Mouse (Mus musculus) left cerebral cortex, postnatal 4 days (tissue): ENCODE results near the gene Odf3b. TPM values are rescaled to one million over a fixed set of nuclear protein-coding genes. Genes with fewer than 3 reads are reported as not detected.

Experiments used
- DNase-seq: peaks from one replicate; pipeline ENCODE4 v3.0.0-alpha.2; 2022
- intact Hi-C: fragments of 180-260 bp; cut with DNase I; formaldehyde crosslinking; loops from one replicate; pipeline ENCODE4 v1.15.1; 2025
- total RNA-seq, 2 experiments: library from RNA; stranded (reverse); gene quantifications; 2 replicates each; pipeline ENCODE4 v1.2.3; 2021

Gene Odf3b
- total RNA-seq: 1 to 10 TPM; 1.8 to 1.9 TPM

DNA sequence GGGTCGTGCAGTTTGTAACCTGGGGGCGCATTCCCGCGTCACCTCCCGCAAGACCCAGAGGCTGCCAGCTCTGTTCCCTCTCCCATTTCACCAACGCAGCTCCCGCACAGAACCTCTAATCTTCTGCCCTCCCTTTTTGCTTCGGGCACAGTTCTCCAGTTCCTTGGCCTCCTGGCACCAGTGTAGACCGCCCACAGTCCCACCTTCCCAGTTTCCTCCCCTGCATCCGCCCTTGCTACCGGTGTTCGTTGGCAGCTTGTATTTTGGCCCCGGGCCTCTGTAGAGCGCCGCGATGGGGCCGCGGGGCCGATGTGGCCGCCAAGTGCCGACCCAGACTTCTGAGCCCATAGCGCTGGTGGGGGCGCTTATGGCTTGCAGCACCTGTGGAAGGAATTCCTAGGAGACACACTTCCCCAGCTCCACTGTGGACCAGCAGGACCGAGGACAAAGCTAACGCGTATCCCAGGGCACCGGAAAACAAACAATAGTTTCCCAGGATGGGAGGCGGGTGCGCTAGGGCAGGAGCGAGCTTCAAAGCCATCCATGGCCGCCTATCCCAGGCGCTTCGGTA is at the start of gene Odf3b:
TSS of gene Odf3b (minus strand) at position 452 of the 571 bp plus-strand sequence.
- DNase-seq: no peak
- intact Hi-C loops: no loop called here

DNA sequence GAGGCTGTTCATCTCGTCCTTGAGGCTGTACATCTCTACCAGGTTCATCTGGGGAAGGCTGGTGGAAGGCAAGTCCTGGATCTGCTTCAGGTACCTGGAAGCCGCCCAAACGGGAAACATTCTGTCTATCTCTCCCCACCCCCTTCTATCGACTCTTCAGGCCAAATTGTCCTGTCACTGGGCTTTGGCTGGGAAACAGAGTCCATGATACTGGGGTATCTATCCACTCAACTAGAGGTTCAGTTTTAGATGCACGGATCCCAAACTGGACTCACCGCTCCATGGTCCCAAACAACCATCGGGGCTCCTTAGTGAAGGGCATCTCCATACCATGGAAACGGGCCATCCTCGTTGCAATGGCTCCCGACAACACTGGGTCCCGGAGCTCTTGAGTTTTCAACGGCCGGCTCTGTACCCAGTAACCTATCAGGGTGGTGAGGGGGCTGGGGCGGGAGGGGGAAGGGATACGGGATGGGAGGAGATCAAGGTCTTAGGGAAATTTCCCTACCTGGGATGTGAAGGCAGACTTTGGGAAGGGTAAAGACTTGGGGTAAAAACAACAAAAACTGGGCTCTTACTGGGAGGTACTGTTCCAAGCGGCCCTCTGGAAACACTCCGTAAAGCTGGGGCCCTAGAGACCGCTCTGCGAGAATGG is 49.2 kb upstream of the Odf3b start:
- intact Hi-C loops: no loop called here
- no peak for DNase-seq

DNA sequence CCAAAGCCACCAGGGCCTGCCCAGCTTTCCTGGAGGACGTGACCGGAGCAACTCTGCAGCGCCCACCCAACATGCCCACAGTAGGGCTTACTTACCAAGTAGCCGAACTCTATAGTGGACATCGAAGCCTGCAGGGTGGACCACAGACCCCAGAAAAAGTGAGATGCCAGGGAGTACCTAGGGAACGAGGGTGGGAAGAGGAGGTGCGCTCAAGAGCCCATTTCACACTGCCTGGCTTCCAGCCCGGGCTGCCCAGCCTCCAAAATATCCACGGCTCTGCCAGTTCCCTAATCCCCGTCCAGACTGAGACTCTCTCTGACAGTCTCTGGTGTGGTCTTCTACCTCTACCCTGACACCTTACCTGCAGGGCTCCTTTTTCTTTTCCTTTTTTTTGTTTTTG is 47.6 kb upstream of the Odf3b start:
- intact Hi-C loops: no loop called here
- no peak for DNase-seq

DNA sequence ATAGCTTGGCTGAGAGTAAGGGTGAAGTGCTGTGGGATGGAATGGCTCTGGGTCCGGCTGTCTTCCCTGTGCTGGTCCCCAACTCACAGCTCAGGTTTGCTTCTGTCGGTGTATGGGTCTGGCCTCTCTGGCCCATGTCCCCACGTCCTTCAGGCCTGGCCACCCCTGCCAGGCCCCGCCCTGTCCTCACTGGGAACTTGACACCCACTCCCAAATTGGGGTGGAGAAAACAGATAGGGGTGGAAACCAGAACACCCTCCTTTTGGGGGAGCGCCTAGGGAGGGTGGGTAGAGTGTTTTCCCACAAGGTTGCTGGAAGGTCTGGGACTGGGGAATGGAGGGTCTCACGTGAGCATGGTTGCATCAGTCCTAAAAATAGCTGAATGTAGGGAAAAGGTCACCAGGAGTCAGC is 46.6 kb upstream of the Odf3b start, which contains the start of gene Cpt1b:
TSS of gene Cpt1b (minus strand) at position 153 of the 411 bp plus-strand sequence.
- intact Hi-C loops: no loop called here
- DNase-seq: no peak

DNA sequence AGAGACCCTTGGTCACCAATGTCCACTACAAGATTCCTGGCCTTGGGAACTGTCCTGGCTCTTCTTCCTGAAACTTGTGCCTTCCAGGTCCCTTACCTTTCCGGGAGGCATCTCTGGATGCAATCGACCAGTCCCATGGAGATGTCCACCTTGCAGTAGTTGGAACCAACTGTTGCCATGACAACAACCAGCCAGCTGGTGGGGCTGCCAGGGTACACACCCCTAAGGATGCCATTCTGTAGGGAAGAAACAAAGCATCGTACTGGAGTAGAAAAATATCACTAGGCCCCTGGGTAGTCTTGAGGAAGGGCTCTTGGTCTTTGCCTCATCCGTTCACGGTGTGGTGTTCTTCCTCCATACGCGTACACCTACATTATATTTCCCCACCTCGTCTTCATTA is 45.5 kb upstream of the Odf3b start:
- intact Hi-C loops: no loop called here
- DNase-seq: no peak

DNA sequence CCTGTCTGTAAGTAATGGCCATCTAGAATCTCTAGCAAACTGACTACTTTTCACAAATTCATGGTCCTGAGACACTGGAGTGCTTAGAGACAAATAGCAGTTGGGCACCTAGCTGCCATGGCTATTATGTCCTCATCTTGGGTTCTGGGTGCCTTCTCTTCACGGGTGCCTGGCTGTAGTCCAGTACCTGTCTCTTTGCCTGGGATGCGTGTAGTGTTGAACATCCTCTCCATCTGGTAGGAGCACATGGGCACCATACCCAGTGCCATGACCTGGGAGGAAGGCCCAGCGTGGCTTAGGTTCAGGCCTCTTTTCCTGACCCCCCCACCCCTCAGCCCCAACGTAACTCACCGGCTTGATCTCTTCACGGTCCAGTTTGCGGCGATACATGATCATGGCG is 42.9 kb upstream of the Odf3b start:
- DNase-seq: no peak
- intact Hi-C loops: no loop called here

DNA sequence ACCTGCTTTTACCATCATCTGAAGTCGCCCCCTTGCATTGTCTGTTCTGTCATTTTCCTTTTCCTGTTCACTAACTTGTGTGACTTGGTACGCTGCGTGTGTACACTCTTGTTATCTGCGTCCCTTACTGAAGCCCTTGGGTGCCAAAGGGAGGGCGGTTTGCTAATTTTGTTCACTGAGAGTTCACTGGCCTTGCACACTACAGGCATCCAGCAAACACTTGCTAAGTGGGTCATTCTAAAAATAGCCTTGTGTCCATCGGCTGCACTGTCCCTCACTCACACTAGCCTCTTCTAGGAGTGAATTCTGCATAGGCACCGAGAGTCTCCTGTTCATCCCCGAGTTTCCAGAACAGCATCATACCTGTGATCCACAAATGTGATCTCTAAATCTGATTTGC is 36.2 kb upstream of the Odf3b start:
- no peak for DNase-seq
- intact Hi-C loops: no loop called here

DNA sequence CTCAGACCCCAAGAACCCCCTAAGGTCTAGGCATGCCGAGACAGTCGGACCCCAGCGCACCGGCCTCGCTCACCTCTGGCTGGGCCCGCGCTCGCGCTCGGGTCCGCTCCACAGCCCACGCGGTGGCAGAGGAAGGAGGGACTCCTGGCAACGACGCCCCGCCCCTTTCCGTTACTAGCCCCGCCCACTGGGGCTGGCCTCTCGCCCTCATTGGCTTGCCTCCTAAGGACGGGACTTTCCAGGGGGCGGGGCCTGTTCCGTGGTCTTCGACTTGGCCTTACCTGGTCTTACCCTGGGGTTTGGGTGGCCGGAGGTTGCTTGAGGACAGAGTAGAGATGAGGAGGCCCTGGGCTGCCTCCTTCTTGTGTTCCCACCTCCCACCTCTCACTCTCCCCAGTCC is 31.0 kb upstream of the Odf3b start, which contains the start of gene Syce3:
TSS of gene Syce3 (minus strand) at position 386 of the 400 bp plus-strand sequence.
- DNase-seq: no peak
- intact Hi-C loops: no loop called here

DNA sequence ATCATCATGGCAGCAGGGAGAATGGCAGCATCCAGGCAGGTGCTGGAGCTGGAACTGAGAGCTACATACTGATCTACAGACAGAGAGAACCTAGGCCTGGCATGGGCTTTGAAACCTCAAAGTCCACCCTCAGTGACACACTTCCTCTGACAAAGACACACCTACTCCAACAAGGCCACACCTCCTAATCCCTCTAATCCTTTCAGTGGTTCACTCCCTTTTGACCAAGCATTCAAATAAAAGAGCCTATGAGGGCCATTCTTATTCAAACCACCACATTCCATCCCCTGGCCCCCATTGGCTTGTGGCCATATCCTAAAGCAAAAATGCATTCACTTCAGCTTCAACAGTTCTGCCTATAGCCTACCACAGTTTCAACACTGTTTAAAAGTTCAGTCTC is 27.6 kb upstream of the Odf3b start:
- DNase-seq: no peak
- intact Hi-C loops: no loop called here

DNA sequence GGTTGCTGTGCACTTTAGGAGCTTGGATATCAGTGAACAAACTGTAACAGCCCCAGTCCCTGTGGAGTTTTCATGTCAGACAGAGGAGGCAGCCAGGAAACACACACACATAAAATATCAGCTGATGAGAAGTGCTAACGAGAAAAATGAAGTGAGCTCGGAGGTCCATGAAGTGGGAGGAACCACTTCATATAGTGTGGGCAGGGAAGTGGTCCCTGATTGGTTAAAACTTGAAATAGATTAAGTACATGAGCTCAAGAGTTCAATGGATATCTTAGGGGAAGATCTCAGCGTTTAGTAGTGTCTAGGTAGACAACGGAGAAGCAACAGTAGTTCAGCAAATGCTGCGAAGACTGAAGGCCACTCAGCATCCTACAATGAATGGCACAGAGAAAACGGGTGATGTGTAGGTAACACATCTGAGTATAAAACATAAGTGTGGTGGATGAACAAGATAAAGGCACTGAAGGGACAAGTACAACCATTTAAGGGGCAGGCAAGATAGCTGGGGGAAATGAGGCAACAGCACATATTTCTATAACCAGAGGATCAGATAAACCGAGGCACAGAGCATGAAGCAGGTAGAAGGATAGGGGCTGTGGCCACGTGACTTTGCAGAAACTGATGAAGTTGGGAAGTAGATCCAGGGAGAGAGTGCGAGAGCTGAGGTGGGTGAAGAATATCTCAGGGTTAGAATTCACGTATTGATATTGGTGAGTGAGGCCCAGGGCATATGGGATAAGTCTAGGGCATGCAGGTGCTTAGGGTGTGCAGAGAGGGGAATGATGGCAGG is 25.9 kb upstream of the Odf3b start:
- DNase-seq: no peak
- intact Hi-C loops: no loop called here

DNA sequence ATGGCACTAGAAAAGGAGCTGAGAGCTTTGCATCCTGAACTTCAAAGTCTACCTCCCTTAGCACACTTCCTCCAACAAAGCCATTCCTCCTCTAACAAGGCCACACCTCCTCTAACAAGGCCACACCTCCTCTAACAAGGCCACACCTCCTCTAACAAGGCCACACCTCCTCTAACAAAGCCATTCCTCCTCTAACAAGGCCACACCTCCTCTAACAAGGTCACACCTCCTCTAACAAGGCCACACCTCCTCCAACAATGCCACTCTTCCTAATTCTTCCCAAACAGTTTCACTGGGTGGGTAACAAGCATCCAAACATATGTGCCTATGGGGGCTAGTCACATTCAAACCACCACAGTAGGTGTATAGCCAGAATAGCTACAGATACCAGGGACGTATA is 23.4 kb upstream of the Odf3b start:
- DNase-seq: no peak
- intact Hi-C loops: no loop called here

DNA sequence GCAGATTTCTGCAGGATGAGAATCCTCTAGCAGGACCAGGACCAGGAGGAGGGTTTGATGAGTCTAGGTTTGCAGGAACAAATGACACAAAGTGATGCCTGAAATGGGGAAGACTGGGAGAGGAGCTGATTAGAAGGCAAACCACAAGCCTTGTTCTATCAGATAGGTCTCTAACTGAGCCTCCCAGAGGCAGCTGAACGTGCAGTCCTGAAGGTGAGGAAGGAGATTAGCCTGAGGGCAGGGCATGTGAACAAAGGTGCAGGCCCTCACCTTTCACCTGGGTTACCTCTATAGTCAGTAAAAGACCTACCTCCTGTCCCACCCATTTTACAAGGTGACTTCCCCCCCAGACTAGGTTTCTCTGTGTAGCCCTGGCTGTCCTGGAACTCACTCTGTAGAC is 20.6 kb upstream of the Odf3b start:
- DNase-seq: no peak
- intact Hi-C loops: no loop called here

DNA sequence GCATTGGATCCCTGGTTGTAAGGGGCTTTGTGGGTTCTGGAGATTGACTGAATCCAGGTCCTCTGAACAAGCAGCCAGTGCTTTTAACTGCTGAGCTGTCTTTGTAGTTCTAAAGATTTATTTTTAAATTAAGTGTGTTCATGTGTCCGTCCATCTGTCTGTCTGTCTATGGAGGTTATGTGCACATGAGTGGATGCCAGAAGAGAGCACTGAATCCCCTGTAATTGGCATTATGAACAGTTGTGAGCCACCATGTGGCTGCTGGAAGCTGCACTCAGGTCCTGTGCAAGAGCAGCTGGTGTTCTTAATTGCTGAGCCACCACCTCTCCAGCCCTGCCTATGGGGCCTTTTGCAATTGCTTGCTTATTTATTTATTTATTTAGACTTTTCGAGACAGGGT is 19.1 kb upstream of the Odf3b start:
- peak; percentile 46 for DNase-seq
- intact Hi-C loops: no loop called here

DNA sequence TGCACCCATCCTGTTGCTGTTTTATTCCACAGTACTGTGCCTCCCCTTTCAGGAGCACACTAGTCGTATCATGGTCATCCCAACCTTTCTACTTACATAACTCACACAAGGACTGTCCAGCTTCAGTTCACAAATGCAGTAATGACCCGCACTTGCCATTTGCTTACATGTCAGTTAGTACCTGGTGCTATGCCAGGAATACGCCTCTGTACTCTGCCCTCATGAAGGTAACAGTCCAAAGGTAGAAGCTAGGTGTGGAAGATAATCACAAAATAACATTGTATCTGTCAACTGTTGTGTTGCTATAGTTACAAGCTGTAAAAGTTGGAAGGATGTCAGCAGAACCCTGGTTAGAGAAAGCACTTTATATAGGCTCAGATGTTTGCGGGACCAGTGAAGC is 17.8 kb upstream of the Odf3b start:
- DNase-seq: no peak
- intact Hi-C loops: no loop called here

DNA sequence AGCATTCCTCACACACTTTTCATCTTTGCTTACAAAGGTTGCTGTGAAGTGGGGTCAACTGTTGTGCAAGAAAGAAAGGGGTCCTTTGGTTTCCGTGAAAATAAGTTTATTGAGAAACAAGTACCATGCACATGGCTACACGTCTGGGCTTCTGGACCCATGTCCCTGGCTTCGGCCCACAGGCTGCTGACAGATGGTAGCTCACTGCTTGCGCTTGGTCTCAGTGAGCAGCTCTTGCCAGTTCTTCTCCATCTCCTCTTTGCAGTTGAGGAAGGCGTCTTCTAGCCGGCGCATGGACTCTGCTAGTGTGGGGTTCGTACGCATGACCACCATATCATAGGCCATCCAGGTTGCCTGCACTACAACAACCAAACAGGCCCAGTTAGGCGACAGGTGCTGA is 11.0 kb upstream of the Odf3b start:
- no peak for DNase-seq
- intact Hi-C loops: no loop called here

DNA sequence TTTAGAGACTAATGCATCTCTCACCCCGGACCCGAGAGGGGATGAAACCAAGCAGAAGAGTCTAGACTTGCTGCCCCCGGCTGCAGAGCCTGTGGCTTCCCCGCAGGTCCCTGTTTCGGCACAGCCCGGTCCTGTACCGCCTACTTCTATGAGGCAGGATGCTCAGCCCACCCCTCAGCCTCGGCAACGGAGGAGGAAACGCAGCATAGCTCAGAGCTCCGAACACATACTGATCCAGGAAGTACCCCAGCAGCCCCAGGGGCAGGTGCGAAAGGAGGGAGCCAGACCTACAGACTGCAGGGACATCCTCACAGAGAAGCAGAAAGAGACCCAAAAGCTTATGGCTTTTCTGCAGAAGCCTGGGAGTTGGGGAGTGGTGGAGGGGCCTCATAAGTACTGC is 8.0 kb upstream of the Odf3b start:
- DNase-seq: no peak
- intact Hi-C loops: no loop called here

DNA sequence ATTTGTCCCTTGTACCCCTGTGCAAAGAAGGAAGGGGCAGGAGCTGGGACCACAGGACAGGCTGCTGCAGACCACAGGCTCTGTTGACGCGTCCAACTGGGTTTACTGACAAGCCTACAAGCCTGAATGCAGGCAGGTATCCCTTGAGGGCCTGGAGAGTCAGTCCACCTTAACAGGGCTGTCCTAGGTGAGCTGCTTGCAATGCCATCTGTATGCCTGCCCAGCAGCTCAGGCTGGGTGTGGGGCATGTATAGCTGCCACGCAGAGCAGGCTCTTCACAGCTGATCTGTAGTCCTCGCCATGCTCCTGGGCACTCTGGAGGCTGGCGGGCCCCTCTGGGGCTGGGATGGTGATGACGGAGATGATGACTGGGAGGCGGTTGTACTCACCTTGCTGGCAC is 5.5 kb upstream of the Odf3b start, which contains the start of gene Klhdc7b:
TSS of gene Klhdc7b (plus strand) at position 301 of the 400 bp plus-strand sequence.
- intact Hi-C loops: no loop called here
- no peak for DNase-seq

DNA sequence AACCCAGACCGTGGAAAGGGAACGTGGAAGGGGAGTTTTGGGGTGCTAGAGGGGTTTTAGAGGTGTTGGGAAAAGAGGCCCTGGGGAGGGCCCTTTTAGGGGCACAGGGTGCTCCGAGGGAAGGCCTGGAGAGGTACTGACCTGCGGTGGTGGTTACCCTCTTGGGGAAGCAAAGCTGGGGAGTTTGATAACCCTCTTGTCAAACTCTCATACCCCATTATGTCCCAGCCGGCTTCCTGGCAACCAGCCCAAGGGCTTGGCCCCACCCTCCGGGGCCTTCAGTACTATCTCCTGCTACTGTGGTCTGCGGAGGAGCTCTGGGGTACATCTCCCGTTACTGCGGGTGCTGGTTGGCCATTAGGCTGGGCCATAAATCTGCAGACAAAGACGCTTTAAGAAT is 347 bp upstream of the Odf3b start:
- intact Hi-C loops: no loop called here
- DNase-seq: peak; percentile 53

DNA sequence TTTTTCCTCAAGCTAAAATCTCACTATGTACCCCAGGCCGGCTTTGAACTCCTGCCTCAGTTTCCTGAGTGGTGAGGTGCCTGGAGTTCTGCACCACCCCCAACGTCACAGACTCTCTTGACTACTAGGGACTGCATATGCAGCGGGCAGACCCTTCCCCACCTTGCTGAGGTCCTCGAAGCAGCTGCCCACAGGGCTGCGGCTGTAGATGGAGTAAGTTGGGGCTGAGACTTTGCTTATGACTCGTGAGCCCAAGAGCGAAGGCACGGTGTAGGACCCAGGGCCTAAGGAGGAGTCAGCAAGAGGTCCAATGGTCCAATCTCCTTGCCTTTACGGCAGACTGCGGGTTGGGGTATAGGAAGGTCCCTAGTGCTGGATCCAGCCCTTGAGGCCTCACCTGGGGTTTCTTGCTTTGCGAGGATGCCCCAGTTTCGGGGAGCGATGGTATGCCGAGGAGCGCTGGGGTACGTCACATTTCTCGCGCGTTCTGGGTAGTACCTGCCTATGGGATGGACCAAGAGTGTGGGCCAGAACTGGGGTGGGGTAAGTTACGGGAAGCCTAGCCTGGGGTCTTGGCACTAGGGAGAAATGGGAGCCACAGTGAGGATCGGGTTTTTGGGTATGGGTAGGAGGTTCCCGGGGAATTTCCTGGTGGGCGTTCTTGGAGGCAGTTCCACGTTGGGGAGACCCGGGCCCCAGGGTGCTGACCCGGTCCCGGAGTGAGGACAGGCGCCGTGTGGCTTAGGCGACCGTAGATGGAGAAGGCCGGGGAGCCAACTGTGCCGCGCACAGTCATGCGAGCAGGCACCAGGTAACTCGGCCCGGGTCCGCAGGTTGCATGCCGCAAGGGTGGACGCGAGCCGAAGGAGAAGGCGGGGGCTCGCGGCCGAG is 899 bp downstream of the Odf3b start:
- intact Hi-C loops: no loop called here
- DNase-seq: no peak

DNA sequence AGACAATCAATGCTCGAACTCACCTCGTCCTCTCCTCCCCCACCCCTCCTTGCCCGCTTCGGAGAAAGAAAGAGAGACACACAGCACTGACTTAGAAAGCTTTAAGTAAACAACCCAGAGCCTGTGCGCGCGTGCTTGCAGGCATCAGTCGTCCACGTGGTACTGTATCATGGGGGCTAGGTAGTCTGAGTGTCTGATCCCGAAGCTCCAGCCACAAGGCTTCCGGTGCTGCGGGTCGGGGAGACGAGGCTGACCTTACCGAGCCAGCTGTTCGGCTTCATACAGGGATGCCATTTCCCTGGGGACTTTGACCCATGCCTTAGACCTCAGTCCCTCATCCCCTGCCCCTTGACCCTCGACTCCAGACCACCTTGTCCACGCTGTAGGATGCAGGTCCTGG is 1.7 kb downstream of the Odf3b start:
- no peak for DNase-seq
- intact Hi-C loops: no loop called here

DNA sequence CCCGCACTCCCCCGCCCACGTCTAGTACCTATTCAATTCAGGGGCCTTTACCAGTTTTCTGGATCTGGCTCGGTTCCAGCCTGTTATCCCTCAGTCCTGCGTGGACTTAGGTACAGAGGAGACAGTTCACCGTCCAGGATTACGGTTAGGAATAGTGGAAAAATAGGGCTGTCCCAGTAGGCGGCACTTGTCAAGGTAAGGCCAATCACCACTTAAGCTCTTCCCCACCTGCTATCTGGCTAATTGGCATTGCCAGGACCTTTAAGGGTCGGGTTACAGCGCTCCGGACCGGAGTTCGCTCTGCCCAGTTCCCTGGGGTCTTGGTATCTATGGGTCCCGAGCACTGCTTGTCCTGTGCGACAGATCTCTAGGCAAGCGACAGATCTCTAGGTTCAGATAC is 2.1 kb downstream of the Odf3b start, which contains the start of gene Tymp:
TSS of gene Tymp (minus strand) at position 83 of the 400 bp plus-strand sequence.
- no peak for DNase-seq
- intact Hi-C loops: no loop called here
